Mouse (Mus musculus) gastrocnemius, postnatal 36 days (tissue): ENCODE data around the gene Pirb. TPM values are rescaled to one million over a fixed set of nuclear protein-coding genes. Genes with fewer than 3 reads are reported as not detected.
"Not testable (repeated sequence)": the region's sequence is repeated elsewhere in the genome, so short reads cannot be mapped to it uniquely, and the experiment has no call there.

ENCODE experiments used
- DNase-seq, 2 experiments: peaks; one replicate each; pipeline ENCODE4 v3.0.0; 2022
- intact Hi-C: fragments of 180-260 bp; cut with DNase I; formaldehyde crosslinking; loops from one replicate; pipeline ENCODE4 v1.15.1; 2025
- long read RNA-seq, 2 experiments: library from polyadenylated mRNA; stranded (forward); transcript quantifications; one replicate each; pipeline ENCODE4 v2.0.0; 2021
- total RNA-seq, 2 experiments: library from RNA; stranded (reverse); gene quantifications; 2 replicates each; pipeline ENCODE4 v1.2.3; 2021

Pirb gene
- under 1 TPM; 0.61 to 0.89 TPM for total RNA-seq
- long read RNA-seq, experiment 1: 0 reads
- long read RNA-seq, experiment 2, partial matches to known transcripts: 0 of 1 reads
- long read RNA-seq, experiment 2, other reads (novel, unspliced or antisense): 0 of 1 reads

DNA sequence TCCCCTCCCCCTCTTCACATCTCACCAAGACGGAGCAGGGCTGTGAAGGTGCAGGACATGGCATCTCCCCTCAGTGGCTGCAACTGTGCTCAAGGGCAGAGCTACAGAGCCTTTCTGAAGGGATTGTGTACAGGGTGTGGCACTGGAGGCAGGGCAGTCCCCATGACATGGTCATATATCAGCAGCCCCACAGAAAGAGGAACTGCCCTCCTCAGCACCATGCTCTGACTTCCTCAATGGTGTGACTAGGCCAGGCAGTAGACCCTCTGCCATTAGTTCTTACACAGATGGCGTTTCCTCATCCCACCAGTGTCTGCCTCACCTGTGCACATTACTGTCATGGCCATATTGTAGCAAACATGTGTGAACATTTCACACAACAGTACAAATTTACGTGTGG is at the start of gene Pirb:
Gene Pirb (minus strand): TSS at position 124 of the 400 bp plus-strand sequence.
- not testable (repeated sequence) for DNase-seq

DNA sequence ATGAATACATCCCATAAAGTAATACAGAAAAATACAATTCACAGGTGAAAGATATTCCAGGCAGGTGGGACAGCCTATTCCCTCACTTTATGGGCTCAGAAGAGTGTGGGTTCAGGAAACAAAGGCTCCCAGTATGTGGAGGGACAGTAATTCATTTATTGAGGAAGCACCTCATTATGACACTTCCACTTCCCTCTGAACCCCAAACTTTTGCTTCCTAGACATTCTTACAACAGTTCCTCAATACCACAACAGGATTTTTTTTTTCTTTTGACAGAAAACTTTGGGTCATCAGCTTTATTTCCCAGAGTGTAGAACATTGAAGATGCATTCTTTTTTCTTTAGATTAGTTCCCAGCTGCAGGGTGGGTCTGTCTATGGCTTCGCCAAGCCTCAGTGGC is 12.5 kb upstream of the Pirb start:
- DNase-seq, intact Hi-C loops: not testable (repeated sequence)

More for the DNA sequence above, at the start of gene Pirb:
- intact Hi-C loops: not testable (repeated sequence)

GRCm38 (mm10) chr7:3725459-3725858 is 5.3 kb upstream of the Pirb start:
- DNase-seq, intact Hi-C loops: not testable (repeated sequence)

DNA sequence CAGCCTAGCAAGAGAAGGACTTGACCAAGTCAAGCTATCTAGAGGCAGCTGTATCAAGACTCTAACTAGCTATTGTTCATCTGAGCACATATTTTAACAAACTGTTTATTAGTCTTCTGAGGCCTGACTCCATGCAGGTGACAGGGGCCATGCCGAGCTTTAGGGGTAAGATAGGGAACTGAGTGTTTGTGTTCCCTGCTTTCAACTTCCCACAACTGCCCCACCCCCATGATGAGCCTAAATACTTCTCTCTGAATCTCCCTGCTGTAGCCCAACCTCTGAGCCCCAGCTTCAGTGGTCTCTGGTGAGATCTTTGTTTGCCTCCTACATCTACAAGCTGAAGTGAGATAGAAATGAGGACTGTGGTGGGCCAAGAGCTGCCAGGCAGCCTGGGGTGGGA is 4.9 kb downstream of the Pirb start:
- intact Hi-C loops: no loop called here
- no peak for DNase-seq

- intact Hi-C loops: no loop called here
- DNase-seq: no peak
Measured at GRCm38 (mm10) chr7:3712264-3712942, 7.8 kb downstream of the Pirb start.

DNA sequence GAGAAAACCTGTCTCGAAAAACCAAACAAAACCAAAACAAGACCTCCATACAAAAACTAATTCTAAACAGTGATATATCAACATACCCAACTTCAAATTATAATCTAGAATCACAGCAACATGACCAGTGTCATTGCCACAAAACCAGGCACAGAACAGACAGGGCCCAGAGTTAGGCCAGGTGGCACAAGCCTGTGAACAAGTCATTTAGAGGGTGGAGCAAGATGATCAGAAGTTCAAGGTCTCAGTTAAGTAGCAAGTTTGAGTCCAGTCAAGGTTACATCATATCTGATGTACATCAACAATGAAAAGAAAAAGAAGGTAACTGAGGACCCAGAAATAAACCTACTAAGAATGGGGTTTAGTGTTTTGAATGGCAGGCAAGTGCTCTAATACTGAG is 11.2 kb downstream of the Pirb start:
- intact Hi-C loops: loop anchor here (10.0 kb wide), 1 partner anchor 426 kb away; the partner anchor contains the start of gene Leng8
- no peak for DNase-seq

DNA sequence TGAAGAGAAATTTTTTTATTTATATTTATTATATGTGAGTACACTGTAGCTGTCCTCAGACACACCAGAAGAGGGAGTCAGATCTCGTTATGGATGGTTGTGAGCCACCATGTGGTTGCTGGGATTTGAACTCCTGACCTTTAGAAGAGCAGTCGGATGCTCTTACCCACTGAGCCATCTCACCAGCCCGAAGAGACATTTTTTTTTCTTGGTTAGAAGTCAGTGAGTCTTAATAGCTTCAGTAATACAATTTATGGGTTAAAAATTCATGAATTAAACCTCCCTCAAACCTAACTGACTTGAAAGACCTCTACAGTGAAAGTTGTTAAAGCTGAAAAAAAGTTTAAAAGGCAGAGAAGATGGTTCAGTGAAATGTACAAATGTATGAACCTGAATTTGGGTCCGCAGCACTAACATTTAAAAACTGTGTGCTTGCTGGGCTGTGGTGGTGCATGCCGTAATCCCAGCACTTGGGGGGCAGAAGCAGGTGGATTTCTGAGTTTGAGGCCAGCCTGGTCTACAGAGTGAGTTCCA is 11.7 kb downstream of the Pirb start:
- intact Hi-C loops: loop anchor here (10.0 kb wide), 1 partner anchor 426 kb away; the partner anchor contains the start of gene Leng8

GRCm38 (mm10) chr7:3707568-3708413 is 12.4 kb downstream of the Pirb start:
- no peak for DNase-seq
- intact Hi-C loops: loop anchor here (10.0 kb wide), 1 partner anchor 427 kb away; the partner anchor contains the start of gene Leng8

More for the DNA sequence above, 11.7 kb downstream of the Pirb start:
- DNase-seq: not testable (repeated sequence)

DNA sequence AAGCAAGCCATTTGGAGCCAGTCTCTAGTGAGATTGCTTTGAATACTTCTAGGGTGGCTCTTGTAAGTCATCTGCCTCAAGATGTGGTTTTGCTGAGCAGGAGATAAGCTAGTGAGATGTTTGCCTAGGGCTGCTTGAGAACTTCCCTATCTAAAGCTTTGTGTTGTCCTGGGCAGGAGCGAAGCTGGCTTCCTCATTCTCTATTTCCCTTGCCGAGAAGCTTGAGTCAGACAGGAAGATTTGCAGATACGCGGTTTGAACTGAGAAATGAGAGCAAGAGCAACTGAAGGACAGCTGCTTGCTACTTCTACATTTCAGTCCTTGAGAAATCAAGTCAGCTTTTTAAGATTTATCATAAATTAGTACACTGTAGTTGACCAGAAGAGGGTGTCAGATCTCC is 13.2 kb downstream of the Pirb start:
- no peak for DNase-seq
- intact Hi-C loops: loop anchor here (10.0 kb wide), 1 partner anchor 428 kb away; the partner anchor contains the start of gene Leng8

DNA sequence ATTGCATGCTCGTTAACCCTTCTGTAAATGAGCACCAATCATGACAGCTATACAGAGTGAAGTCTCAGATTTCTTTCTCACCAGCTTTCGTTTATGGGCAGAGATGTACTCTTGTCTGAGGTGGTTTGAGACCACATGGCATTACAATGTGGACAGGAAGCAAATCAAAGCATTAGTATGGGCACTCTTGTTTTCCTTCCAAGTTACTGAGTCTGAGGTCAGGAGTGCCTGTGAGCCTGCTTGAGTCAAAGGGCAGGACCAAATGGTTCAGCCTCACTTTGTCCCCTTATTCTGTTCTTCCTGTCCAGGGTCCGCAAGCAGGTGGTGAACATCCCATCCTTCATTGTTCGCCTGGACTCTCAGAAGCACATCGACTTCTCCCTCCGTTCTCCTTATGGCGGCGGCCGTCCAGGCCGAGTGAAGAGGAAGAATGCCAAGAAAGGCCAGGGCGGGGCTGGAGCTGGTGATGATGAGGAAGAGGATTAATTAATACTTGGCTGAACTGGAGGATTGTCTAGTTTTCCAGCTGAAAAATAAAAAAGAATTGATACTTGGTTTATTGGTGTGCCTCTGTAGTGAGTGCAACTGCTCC is 13.8 kb downstream of the Pirb start:
- DNase-seq: no peak
- intact Hi-C loops: loop anchor here (10.0 kb wide), 1 partner anchor 428 kb away; the partner anchor contains the start of gene Leng8

GRCm38 (mm10) chr7:3705911-3706310 is 14.3 kb downstream of the Pirb start:
- intact Hi-C loops: loop anchor here (10.0 kb wide), 1 partner anchor 429 kb away; the partner anchor contains the start of gene Leng8

GRCm38 (mm10) chr7:3705461-3705860 is 14.7 kb downstream of the Pirb start:
- intact Hi-C loops: loop anchor here (10.0 kb wide), 1 partner anchor 429 kb away; the partner anchor contains the start of gene Leng8

More at GRCm38 (mm10) chr7:3705911-3706310, 14.3 kb downstream of the Pirb start:
- no peak for DNase-seq

GRCm38 (mm10) chr7:3704475-3704874 is 15.7 kb downstream of the Pirb start:
- intact Hi-C loops: loop anchor here (5.0 to 10.0 kb wide), 2 partner anchors 72 to 430 kb away; partner anchors contain the start of gene Leng8

More at GRCm38 (mm10) chr7:3705461-3705860, 14.7 kb downstream of the Pirb start:
- not testable (repeated sequence) for DNase-seq

GRCm38 (mm10) chr7:3703879-3704441 is 16.2 kb downstream of the Pirb start, which contains the start of gene Rps9:
Rps9 (plus strand) TSS chr7:3703993.
- intact Hi-C loops: loop anchor here (5.0 to 10.0 kb wide), 2 partner anchors 72 to 431 kb away; partner anchors contain the start of gene Leng8
- peak; percentile 92 to 95 for DNase-seq

More at GRCm38 (mm10) chr7:3704475-3704874, 15.7 kb downstream of the Pirb start:
- no peak for DNase-seq

GRCm38 (mm10) chr7:3703148-3703878 is 16.9 kb downstream of the Pirb start:
- intact Hi-C loops: loop anchor here (5.0 to 10.0 kb wide), 2 partner anchors 71 to 431 kb away; partner anchors contain the start of gene Leng8
- DNase-seq: no peak

DNA sequence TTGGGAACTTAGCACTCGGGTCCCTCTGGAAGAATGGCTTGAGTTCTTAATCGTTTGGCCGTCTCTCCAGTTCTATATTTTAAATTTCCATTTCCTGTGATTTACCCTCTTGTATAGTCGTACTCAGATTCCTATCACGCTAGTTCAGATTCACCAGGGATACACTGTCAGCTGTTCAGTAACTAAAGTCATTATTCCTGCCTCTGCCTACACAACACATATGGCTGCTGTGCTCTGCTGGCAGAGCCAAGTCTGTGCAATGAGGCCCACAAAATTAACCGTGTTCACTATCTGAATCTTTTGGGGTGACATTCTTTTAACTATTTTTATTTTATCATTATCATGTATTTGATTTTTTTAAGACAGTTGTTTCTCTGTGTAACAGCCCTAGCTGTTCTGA is 21.7 kb downstream of the Pirb start:
- intact Hi-C loops: loop anchor here (10.0 kb wide), 1 partner anchor 1386 kb away; the partner anchor contains the start of gene Epn1
- no peak for DNase-seq

- DNase-seq: not testable (repeated sequence)
- intact Hi-C loops: loop anchor here (10.0 kb wide), 1 partner anchor 1390 kb away; the partner anchor contains the start of gene Epn1
Measured at GRCm38 (mm10) chr7:3694949-3695305, 25.3 kb downstream of the Pirb start.
